Mouse (Mus musculus): ENCODE measurements around the gene Ap1s3.

Ap1s3 gene

DNA sequence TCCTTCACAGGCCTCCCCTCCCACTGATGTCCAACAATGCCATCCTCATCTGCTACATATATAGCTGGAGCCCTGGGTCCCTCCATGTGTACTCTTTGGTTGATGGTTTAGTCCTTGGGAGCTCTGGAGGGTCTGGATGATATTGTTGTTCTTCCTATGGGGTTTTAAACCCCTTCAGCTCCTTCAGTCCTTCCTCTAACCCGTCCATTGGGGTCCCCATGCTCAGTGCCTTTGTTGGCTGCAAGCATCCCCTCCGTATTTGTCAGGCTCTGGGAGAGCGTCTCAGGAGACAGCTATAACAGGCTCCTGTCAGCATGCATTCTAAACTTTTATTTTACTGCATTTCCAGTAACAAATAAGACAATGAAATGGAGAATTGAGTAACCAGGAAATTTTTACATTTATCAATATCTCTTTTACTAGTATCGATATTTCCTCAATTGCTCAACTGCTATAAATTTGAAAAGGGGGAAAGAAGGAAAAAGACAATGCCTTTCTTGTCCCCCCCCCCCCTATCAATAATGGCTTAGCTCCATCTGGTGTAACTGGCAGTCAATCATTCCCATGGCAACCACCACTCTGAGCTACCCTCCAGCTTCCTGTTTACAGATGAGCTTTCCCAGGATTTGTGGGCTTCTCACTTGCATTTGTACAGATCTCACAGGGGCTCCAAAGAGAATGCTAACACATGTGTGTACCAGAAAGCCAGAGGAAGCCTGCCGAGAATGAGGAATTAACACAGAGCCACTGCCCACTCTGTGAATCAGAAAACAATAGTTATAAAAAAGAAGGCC is 73.2 kb downstream of the Ap1s3 start:
- DNase-seq (ENCODE audit: low spot score in 2 of 2), result no peak

DNA sequence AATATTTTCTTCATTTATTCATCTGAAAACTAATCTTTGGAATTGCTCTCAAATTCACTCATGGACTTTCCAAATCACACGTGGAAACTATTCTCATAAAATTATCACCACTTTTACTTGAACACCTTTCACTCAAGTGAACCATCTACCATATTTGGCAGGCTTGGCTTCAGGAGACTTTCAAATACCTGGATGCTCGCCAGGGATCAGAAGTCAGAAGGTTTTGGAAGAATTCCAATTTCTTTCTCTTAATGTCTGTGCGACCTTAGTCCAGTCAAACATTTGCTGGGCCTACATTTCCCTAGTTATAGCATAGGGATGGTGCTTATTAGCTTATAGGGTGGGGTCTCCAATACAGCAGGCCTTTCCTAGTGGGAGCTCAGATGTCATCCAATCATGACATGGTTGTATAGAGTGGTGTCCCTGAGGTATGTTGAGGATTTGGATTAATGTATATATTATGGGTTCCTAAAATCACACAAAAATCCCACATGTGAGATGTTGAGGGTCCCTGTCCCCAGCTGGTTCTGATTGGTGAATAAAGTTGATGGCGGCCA is 79.0 kb downstream of the Ap1s3 start:
- DNase-seq (ENCODE audit: low spot score in 2 of 2), result no peak

DNA sequence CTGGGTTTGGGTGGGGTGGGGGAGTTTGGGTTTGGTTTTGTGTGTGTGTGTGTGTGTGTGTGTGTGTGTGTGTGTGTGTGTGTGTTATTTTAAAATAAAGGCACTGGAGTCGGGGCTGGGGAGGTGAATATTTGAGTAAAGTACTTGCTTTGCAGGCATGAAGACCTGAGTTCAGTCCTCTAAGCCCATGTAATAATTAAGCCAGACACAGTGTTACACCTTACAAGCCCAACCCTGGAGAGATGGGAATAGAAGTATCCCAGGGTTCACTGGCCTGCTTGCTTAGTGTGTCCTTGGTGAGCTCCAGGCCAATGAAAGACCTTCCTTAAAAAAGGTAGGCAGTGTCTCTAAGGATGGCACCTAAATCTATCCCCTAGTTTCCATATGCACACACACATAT is 80.7 kb downstream of the Ap1s3 start:
- DNase-seq (ENCODE audit: low spot score in 2 of 2), result no peak

- DNase-seq (ENCODE audit: low spot score in 2 of 2), result no peak
These were observed 81.6 kb downstream of the Ap1s3 start for GRCm38 (mm10) chr1:79589971-79590763.

DNA sequence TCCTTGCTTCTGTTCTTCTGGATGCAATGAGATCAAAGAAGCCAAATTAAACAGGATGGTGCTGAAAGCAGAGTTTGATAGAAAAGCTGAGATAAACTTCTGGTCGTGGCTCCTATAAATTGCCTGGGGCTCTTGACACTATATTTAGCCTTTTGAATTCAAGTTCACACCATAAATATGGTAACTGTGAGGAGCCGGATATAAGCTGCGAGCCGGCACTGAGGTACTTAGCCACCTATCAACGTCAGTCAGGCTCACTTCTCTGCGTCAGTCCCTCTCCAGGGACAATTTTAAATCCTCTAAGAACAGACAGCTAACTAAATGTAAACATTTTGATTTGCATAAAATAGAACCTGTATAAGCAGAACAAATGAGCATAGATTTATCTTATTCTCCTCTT is 82.3 kb downstream of the Ap1s3 start:
- no peak for DNase-seq (ENCODE audit: low spot score in 2 of 2)

GRCm38 (mm10) chr1:79581136-79581679 is 90.6 kb downstream of the Ap1s3 start:
- no peak for DNase-seq (ENCODE audit: low spot score in 2 of 2)

GRCm38 (mm10) chr1:79577357-79577756 is 94.4 kb downstream of the Ap1s3 start:
- DNase-seq (ENCODE audit: low spot score in 2 of 2), result no peak

DNA sequence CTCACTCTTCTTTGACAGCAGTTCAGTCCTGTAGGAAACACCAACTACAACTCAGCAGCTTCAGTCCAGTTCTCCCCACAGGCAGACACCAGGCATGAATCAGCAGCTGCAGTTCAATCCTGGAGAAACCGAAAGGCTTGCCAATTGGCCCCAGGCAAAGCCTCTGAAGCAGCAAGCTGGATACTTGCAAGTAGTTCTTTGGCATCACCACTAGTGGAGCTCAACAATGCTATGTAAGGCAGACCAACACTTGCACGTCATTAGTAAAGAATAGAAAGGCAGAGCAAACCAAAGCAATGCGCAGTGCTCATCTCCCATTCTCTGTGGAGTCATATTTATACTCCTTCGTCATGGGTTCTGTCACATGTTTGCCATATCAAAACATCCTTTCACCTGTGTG is 99.9 kb downstream of the Ap1s3 start:
- DNase-seq (ENCODE audit: low spot score in 2 of 2), result no peak

DNA sequence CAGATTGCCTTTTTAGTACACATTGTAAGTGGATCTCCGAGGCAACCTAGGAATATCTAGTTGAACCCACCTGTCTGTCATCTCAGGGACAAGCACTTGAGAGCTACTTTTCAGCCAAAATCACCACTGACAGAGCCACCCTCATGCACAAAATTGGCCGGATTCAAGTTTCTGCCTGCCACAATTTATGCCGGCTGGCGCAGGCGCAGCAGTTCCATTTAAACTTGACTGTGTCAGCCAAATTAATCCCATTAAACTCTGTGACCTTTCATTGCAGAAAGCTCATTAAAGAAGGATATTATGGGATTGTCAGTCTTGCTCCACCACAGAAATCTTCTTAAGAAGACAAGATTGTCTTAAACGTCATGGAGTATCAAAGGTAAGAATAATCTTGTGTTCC is 100.6 kb downstream of the Ap1s3 start:
- no peak for DNase-seq (ENCODE audit: low spot score in 2 of 2)

DNA sequence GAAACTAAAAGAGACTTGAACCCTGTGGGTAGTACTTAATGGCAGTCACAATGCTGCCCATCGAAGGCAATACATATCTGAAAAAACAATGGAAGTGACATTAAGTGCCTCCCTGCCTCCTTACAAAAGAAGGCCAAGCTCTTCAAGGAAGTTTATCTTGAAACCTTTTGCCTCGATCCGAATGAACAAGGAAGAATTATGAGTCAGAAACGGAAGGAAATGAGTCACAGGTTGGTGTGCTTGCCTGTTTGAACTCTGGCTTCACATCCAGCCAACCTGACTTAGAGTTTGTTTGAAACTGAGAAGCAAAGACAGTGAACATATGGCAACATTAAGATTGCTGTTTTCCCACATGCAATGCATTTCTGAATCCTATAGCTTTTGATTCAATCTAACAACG is 110.6 kb downstream of the Ap1s3 start:
- no peak for DNase-seq (ENCODE audit: low spot score in 2 of 2)
